Mouse (Mus musculus) thymus, adult 2 months (tissue): ENCODE data around the gene Ppfia2. TPM values are rescaled to one million over a fixed set of nuclear protein-coding genes. Genes with fewer than 3 reads are reported as not detected.

Source experiments
- DNase-seq: peaks from one replicate; pipeline ENCODE4 v3.0.0; 2021
- H3K27ac ChIP-seq: fragments of 200-500 bp; 2 replicates; pipeline ENCODE4 v1.5.1; 2012; ENCODE audit warnings: low read length, control low read depth; ENCODE audit not compliant: control insufficient read depth, insufficient read depth
- H3K27me3 ChIP-seq: fragments of 200-500 bp; 2 replicates; pipeline ENCODE4 v1.6.1; 2012; ENCODE audit warnings: mild to moderate bottlenecking, low read length, moderate library complexity, mixed read lengths; ENCODE audit not compliant: control insufficient read depth, insufficient read depth
- H3K36me3 ChIP-seq: fragments of 200-500 bp; 2 replicates; pipeline ENCODE4 v1.6.1; 2012; ENCODE audit warnings: mild to moderate bottlenecking, low read length, moderate library complexity; ENCODE audit not compliant: control insufficient read depth, insufficient read depth
- H3K4me1 ChIP-seq: fragments of 200-500 bp; replicated peaks from 2 replicates; pipeline ENCODE4 v1.6.1; 2012; ENCODE audit warnings: low read length; ENCODE audit not compliant: control insufficient read depth, insufficient read depth
- H3K4me3 ChIP-seq: fragments of 200-500 bp; 2 replicates; pipeline ENCODE4 v1.5.1; 2012; ENCODE audit warnings: mild to moderate bottlenecking, low read length, control low read depth, moderate library complexity; ENCODE audit not compliant: control insufficient read depth, insufficient read depth
- CTCF ChIP-seq: fragments of 200-500 bp; IDR thresholded peaks from 2 replicates; pipeline ENCODE4 v1.5.1; 2012; ENCODE audit warnings: mild to moderate bottlenecking, control low read depth, low read length, moderate library complexity, borderline replicate concordance; ENCODE audit not compliant: control insufficient read depth, poor library complexity, insufficient read depth; ENCODE audit errors: extremely low read depth
- POLR2A ChIP-seq: fragments of 200-500 bp; IDR thresholded peaks from 2 replicates; pipeline ENCODE4 v1.6.1; 2012; ENCODE audit warnings: mild to moderate bottlenecking, low read length, control low read depth, moderate library complexity; ENCODE audit not compliant: control insufficient read depth, poor library complexity, insufficient read depth; ENCODE audit errors: extremely low read depth
- WGBS: fragments of 180-500 bp; shearing (Covaris S2); methylation state at CpG from one replicate; pipeline ENCODE4 v1.1.7; 2018; 5-methylcytosine and 5-hydroxymethylcytosine counted together
- polyA plus RNA-seq: library from polyadenylated mRNA; depleted of rRNA; stranded (reverse); fragments of >200 nt; gene quantifications from 2 replicates; pipeline ENCODE4 v1.2.3, GENCODE M21; 2012

Gene Ppfia2
- polyA plus RNA-seq, 1 experiment, result 0.01 TPM

- no peak for TF ChIP-seq CTCF
- no peak for TF ChIP-seq POLR2A
Observed at GRCm38 (mm10) chr10:106652276-106652675, 182.1 kb downstream of the Ppfia2 start.

GRCm38 (mm10) chr10:106665221-106665620, 195.1 kb downstream of the Ppfia2 start:
- TF ChIP-seq CTCF (no peak), POLR2A (no peak)
- Histone ChIP-seq H3K4me1 (no peaks in the 10 kb centered on the region), H3K27ac (no peak overlapping the region), H3K27me3 (no peaks in the 10 kb centered on the region), H3K36me3 (no peaks in the 10 kb centered on the region), H3K4me3 (no peak overlapping the region)
- DNase-seq, result no peak
- 83% methylated on average over 3 of the region's 3 CpGs for WGBS

More at GRCm38 (mm10) chr10:106652276-106652675, 182.1 kb downstream of the Ppfia2 start:
- Histone ChIP-seq H3K4me3 (no peak overlapping the region), H3K36me3 (no peaks in the 10 kb centered on the region), H3K27ac (no peak overlapping the region), H3K4me1 (no peaks in the 10 kb centered on the region), H3K27me3 (no peaks in the 10 kb centered on the region)
- WGBS, result 91% methylated on average over 4 of the region's 4 CpGs
- no peak for DNase-seq

DNA sequence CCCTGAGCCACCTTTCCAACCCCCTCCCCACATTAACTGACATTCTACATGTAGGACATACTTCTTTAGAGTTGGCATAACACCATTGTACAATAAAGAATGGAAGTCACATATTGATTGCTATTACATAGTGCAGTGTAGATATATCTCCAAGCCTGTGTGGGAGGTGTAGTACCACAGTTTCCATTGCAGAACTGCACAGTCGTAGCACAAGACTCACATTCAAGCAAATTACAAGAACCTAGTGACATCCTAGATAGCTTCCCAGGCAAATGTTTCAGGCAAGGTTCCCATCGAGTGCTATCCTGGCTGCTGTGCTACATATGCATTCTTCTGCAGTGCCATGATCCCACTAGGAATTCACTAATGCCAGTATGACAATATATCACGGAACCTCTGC, 200.0 kb downstream of the Ppfia2 start:
- H3K36me3 ChIP-seq, result no peaks in the 10 kb centered on the region
- no peaks in the 10 kb centered on the region for H3K4me1 ChIP-seq
- DNase-seq, result no peak
- H3K27ac ChIP-seq, result no peak overlapping the region
- TF ChIP-seq POLR2A (no peak), CTCF (no peak)
- 89% methylated on average over 3 of the region's 3 CpGs for WGBS
- H3K27me3 ChIP-seq, result no peaks in the 10 kb centered on the region
- H3K4me3 ChIP-seq, result no peak overlapping the region

- 93% methylated on average over 5 of the region's 5 CpGs for WGBS
Observed at GRCm38 (mm10) chr10:106681395-106681794, 211.3 kb downstream of the Ppfia2 start.

GRCm38 (mm10) chr10:106685519-106685918, 215.4 kb downstream of the Ppfia2 start:
- TF ChIP-seq POLR2A (no peak), CTCF (no peak)
- H3K4me1 ChIP-seq, result no peaks in the 10 kb centered on the region
- H3K27me3 ChIP-seq, result no peaks in the 10 kb centered on the region
- no peak overlapping the region for H3K27ac ChIP-seq
- 66% methylated on average over 3 of the region's 3 CpGs for whole genome bisulfite sequencing
- DNase-seq, result no peak
- H3K36me3 ChIP-seq, result no peaks in the 10 kb centered on the region
- H3K4me3 ChIP-seq, result no peak overlapping the region

More at GRCm38 (mm10) chr10:106681395-106681794, 211.3 kb downstream of the Ppfia2 start:
- Histone ChIP-seq H3K4me1 (no peaks in the 10 kb centered on the region), H3K27ac (no peak overlapping the region), H3K27me3 (no peaks in the 10 kb centered on the region), H3K36me3 (no peaks in the 10 kb centered on the region), H3K4me3 (no peak overlapping the region)
- no peak for DNase-seq
- no peak for TF ChIP-seq CTCF
- no peak for TF ChIP-seq POLR2A

DNA sequence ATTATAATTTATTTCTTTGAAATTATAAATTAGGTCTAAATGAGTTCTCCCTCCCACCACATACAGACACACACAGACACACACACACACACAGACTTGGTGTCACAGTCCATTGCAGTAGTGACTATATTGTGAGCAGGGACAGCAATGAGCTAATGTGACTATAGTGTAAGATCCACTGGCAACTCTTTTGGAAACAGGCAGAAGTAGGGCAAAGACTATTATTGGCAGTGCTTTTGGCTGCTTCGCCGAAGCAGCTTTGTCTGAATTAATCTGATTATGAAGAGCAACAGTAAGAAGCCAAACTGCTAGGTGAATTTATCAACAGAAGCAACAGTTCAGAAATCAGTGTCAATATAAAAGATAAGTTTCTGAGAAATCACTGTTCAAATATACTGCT, 249.8 kb downstream of the Ppfia2 start:
- 94% methylated on average over 2 of the region's 2 CpGs for WGBS
- H3K27ac ChIP-seq, result no peak overlapping the region
- TF ChIP-seq CTCF, result no peak
- no peak for TF ChIP-seq POLR2A

GRCm38 (mm10) chr10:106732265-106732664, 262.1 kb downstream of the Ppfia2 start:
- Histone ChIP-seq H3K27me3 (no peaks in the 10 kb centered on the region), H3K27ac (no peak overlapping the region), H3K4me3 (no peak overlapping the region), H3K4me1 (no peaks in the 10 kb centered on the region), H3K36me3 (no peaks in the 10 kb centered on the region)
- TF ChIP-seq POLR2A (no peak), CTCF (no peak)
- DNase-seq, result no peak
- WGBS, result 74% methylated on average over 2 of the region's 2 CpGs

More for the DNA sequence above, 249.8 kb downstream of the Ppfia2 start:
- H3K4me3 ChIP-seq, result no peak overlapping the region
- H3K4me1 ChIP-seq, result no peaks in the 10 kb centered on the region
- H3K27me3 ChIP-seq, result no peaks in the 10 kb centered on the region
- H3K36me3 ChIP-seq, result no peaks in the 10 kb centered on the region
- DNase-seq, result no peak
